Mouse (Mus musculus): ENCODE results near the gene Wrnip1. TPM values are rescaled to one million over a fixed set of nuclear protein-coding genes. Genes with fewer than 3 reads are reported as not detected.

The Wrnip1 gene
- polyA plus RNA-seq, 1 experiment from 2014 or later, result 14.0 TPM

- WGBS, result 77% methylated on average over 2 of the region's 2 CpGs
- H3K27me3 ChIP-seq (replicated peaks; ENCODE audit: low read depth, poor library complexity, severe bottlenecking), result no peaks in the 10 kb centered on the region
Measured at GRCm38 (mm10) chr13:32787584-32787983, 14.3 kb upstream of the Wrnip1 start.

GRCm38 (mm10) chr13:32789781-32790180, 12.1 kb upstream of the Wrnip1 start:
- no peaks in the 10 kb centered on the region for H3K4me1 ChIP-seq
- no peaks in the 10 kb centered on the region for H3K36me3 ChIP-seq (replicated peaks)
- no peaks in the 10 kb centered on the region for H3K27me3 ChIP-seq (replicated peaks; ENCODE audit: low read depth, poor library complexity, severe bottlenecking)
- no peak overlapping the region for H3K4me3 ChIP-seq
- DNase-seq (ENCODE audit: low spot score), result no peak
- H3K9me3 ChIP-seq, result no peaks in the 10 kb centered on the region
- WGBS, result 83% methylated on average over 4 of the region's 4 CpGs
- H3K27ac ChIP-seq (replicated peaks), result no peak overlapping the region

More at GRCm38 (mm10) chr13:32787584-32787983, 14.3 kb upstream of the Wrnip1 start:
- no peak for DNase-seq (ENCODE audit: low spot score)
- H3K4me1 ChIP-seq, result no peaks in the 10 kb centered on the region
- no peak overlapping the region for H3K4me3 ChIP-seq
- no peak overlapping the region for H3K27ac ChIP-seq (replicated peaks)
- no peaks in the 10 kb centered on the region for H3K9me3 ChIP-seq
- H3K36me3 ChIP-seq (replicated peaks), result no peaks in the 10 kb centered on the region

GRCm38 (mm10) chr13:32794619-32795018, 7.2 kb upstream of the Wrnip1 start:
- Histone ChIP-seq H3K27me3 (replicated peaks; ENCODE audit: low read depth, poor library complexity, severe bottlenecking) (no peaks in the 10 kb centered on the region), H3K27ac (replicated peaks) (no peak overlapping the region)
- 69% methylated on average over 2 of the region's 2 CpGs for WGBS

GRCm38 (mm10) chr13:32795166-32795565, 6.7 kb upstream of the Wrnip1 start:
- no peak overlapping the region for H3K27ac ChIP-seq (replicated peaks)
- WGBS, result 87% methylated on average over 5 of the region's 5 CpGs

More at GRCm38 (mm10) chr13:32794619-32795018, 7.2 kb upstream of the Wrnip1 start:
- H3K4me1 ChIP-seq, result no peaks in the 10 kb centered on the region
- no peaks in the 10 kb centered on the region for H3K36me3 ChIP-seq (replicated peaks)
- no peak for DNase-seq (ENCODE audit: low spot score)
- no peaks in the 10 kb centered on the region for H3K9me3 ChIP-seq
- H3K4me3 ChIP-seq, result no peak overlapping the region

GRCm38 (mm10) chr13:32797085-32797484, 4.8 kb upstream of the Wrnip1 start:
- 88% methylated on average over 1 of the region's 1 CpGs for WGBS
- H3K36me3 ChIP-seq (replicated peaks), result no peaks in the 10 kb centered on the region
- no peak overlapping the region for H3K27ac ChIP-seq (replicated peaks)
- no peaks in the 10 kb centered on the region for H3K27me3 ChIP-seq (replicated peaks; ENCODE audit: low read depth, poor library complexity, severe bottlenecking)
- H3K9me3 ChIP-seq, result no peaks in the 10 kb centered on the region
- H3K4me1 ChIP-seq, result peaks cover 5% of the 10 kb centered on the region; the same call in 1 of the 2 replicates
- no peak overlapping the region for H3K4me3 ChIP-seq
- DNase-seq (ENCODE audit: low spot score), result no peak

More at GRCm38 (mm10) chr13:32795166-32795565, 6.7 kb upstream of the Wrnip1 start:
- no peaks in the 10 kb centered on the region for H3K27me3 ChIP-seq (replicated peaks; ENCODE audit: low read depth, poor library complexity, severe bottlenecking)
- H3K9me3 ChIP-seq, result no peaks in the 10 kb centered on the region
- no peak overlapping the region for H3K4me3 ChIP-seq
- H3K4me1 ChIP-seq, result no peaks in the 10 kb centered on the region
- no peaks in the 10 kb centered on the region for H3K36me3 ChIP-seq (replicated peaks)
- no peak for DNase-seq (ENCODE audit: low spot score)

GRCm38 (mm10) chr13:32799131-32799530, 2.7 kb upstream of the Wrnip1 start:
- Histone ChIP-seq H3K36me3 (replicated peaks) (0 out of 2 replicates have a peak, but pooled peaks cover under 1% of the 10 kb centered on the region), H3K4me3 (no peak overlapping the region), H3K27me3 (replicated peaks; ENCODE audit: low read depth, poor library complexity, severe bottlenecking) (no peaks in the 10 kb centered on the region), H3K4me1 (peaks cover 26% of the 10 kb centered on the region), H3K9me3 (no peaks in the 10 kb centered on the region), H3K27ac (replicated peaks) (no peak overlapping the region)
- 65% methylated on average over 2 of the region's 2 CpGs for WGBS
- DNase-seq (ENCODE audit: low spot score), result no peak

GRCm38 (mm10) chr13:32800859-32801258, 979 bp upstream of the Wrnip1 start:
- Histone ChIP-seq H3K27ac (replicated peaks) (peak overlapping the region; percentile 79; the same call in 1 of the 2 replicates), H3K36me3 (replicated peaks) (0 out of 2 replicates have a peak, but pooled peaks cover 4% of the 10 kb centered on the region), H3K27me3 (replicated peaks; ENCODE audit: low read depth, poor library complexity, severe bottlenecking) (no peaks in the 10 kb centered on the region), H3K4me3 (peak overlapping the region; percentile 85), H3K4me1 (peaks cover 31% of the 10 kb centered on the region), H3K9me3 (no peaks in the 10 kb centered on the region)
- DNase-seq (ENCODE audit: low spot score), result no peak

GRCm38 (mm10) chr13:32802259-32803081, 632 bp downstream of the Wrnip1 start, which contains the start of gene D930007J09Rik:
D930007J09Rik (minus strand) TSS chr13:32802849.
- H3K27me3 ChIP-seq (replicated peaks; ENCODE audit: low read depth, poor library complexity, severe bottlenecking), result no peaks in the 10 kb centered on the region
- DNase-seq (ENCODE audit: low spot score), result peak; percentile 71
- peaks cover 31% of the 10 kb centered on the region for H3K4me1 ChIP-seq
- peaks cover 20% of the 10 kb centered on the region for H3K36me3 ChIP-seq (replicated peaks)
- WGBS, result under 1% methylated on average over 95 of the region's 95 CpGs
- H3K27ac ChIP-seq (replicated peaks), result peak within 1 kb of the TSS; percentile 87
- H3K9me3 ChIP-seq, result no peaks in the 10 kb centered on the region
- H3K4me3 ChIP-seq, result peak within 1 kb of the TSS; percentile 85

- 80% methylated on average over 4 of the region's 4 CpGs for WGBS
- DNase-seq (ENCODE audit: low spot score), result no peak
- H3K27ac ChIP-seq (replicated peaks), result no peak overlapping the region
- H3K36me3 ChIP-seq (replicated peaks), result peaks cover 33% of the 10 kb centered on the region
- no peaks in the 10 kb centered on the region for H3K9me3 ChIP-seq
- H3K27me3 ChIP-seq (replicated peaks; ENCODE audit: low read depth, poor library complexity, severe bottlenecking), result no peaks in the 10 kb centered on the region
- H3K4me1 ChIP-seq, result peaks cover 31% of the 10 kb centered on the region
- peak overlapping the region; percentile 85 for H3K4me3 ChIP-seq
Measured at GRCm38 (mm10) chr13:32803701-32804345, 2.0 kb downstream of the Wrnip1 start.

GRCm38 (mm10) chr13:32806820-32807219, 5.0 kb downstream of the Wrnip1 start:
- Histone ChIP-seq H3K27ac (replicated peaks) (no peak overlapping the region), H3K36me3 (replicated peaks) (peaks cover 44% of the 10 kb centered on the region), H3K4me1 (peaks cover 26% of the 10 kb centered on the region), H3K27me3 (replicated peaks; ENCODE audit: low read depth, poor library complexity, severe bottlenecking) (no peaks in the 10 kb centered on the region), H3K9me3 (no peaks in the 10 kb centered on the region), H3K4me3 (no peak overlapping the region)
- no peak for DNase-seq (ENCODE audit: low spot score)
- 92% methylated on average over 7 of the region's 7 CpGs for WGBS

GRCm38 (mm10) chr13:32807624-32808023, 5.8 kb downstream of the Wrnip1 start:
- Histone ChIP-seq H3K36me3 (replicated peaks) (peaks cover 44% of the 10 kb centered on the region), H3K27ac (replicated peaks) (no peak overlapping the region), H3K27me3 (replicated peaks; ENCODE audit: low read depth, poor library complexity, severe bottlenecking) (no peaks in the 10 kb centered on the region), H3K4me3 (no peak overlapping the region), H3K4me1 (peaks cover 20% of the 10 kb centered on the region), H3K9me3 (no peaks in the 10 kb centered on the region)
- no peak for DNase-seq (ENCODE audit: low spot score)
- WGBS, result 85% methylated on average over 3 of the region's 3 CpGs

- Histone ChIP-seq H3K36me3 (replicated peaks) (peaks cover 78% of the 10 kb centered on the region), H3K27ac (replicated peaks) (no peak overlapping the region), H3K4me1 (no peaks in the 10 kb centered on the region), H3K27me3 (replicated peaks; ENCODE audit: low read depth, poor library complexity, severe bottlenecking) (no peaks in the 10 kb centered on the region), H3K4me3 (no peak overlapping the region), H3K9me3 (no peaks in the 10 kb centered on the region)
- DNase-seq (ENCODE audit: low spot score), result no peak
- 95% methylated on average over 3 of the region's 3 CpGs for WGBS
Measured at GRCm38 (mm10) chr13:32819241-32819640, 17.4 kb downstream of the Wrnip1 start.
